Mouse (Mus musculus): ENCODE measurements around the gene Eef1a2.

- TF ChIP-seq CTCF (IDR thresholded peaks at IDR 0.05) (peak; percentile 42), POLR2A (IDR thresholded peaks at IDR 0.05; ENCODE audit: insufficient read depth, low read depth, low read length) (no peak), EP300 (IDR thresholded peaks at IDR 0.05; ENCODE audit: insufficient read depth, low read depth, low read length) (no peak)
Measured at GRCm38 (mm10) chr2:181104111-181104510, 52.7 kb downstream of the Eef1a2 start.

All from heart, adult 2 months (tissue).